Mouse (Mus musculus): Measurements from ENCODE around the gene Tcf25.
"Not testable (repeated sequence)": the region's sequence is repeated elsewhere in the genome, so short reads cannot be mapped to it uniquely, and the experiment has no call there.

Tcf25 gene

DNA sequence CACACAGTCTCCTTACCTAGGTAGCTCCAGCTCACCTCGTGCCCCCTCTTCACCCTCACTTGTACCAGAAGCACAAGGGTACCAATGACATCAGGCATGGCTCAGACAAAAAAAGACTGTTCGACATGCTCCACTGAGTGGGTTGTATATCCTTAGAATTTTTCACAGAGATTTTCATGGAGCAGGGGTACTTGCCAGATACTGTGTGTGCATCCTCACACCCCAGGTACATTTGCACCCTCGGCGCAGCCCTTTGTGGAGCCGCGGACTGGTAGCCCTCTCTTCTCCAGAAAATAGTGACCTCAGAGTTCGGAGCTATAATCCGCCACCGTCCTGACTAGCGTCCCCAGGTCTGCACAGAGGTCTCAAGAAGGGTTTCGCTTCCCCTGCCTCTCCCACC, 37.2 kb downstream of the Tcf25 start:
- no peak for DNase-seq (ENCODE audit: low read depth, low spot score)

DNA sequence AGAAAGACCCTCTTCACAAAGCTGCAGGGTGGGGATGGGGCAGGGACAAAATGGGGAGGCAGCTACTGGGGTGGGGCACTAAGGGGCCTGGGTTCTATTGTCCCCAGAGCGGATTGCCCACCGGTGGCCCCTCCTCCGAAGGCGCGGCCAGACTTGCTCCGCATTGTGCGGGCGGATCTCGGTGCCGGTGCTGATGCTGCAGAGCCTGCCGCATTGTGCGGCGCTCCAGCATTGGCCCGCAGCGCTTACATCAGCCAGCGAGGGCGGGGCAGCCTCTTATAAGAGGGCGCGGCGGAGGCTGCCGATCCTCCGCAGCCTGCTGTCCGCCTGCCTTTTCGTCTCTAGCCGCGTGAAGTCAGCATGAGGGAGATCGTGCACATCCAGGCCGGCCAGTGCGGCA, 37.7 kb downstream of the Tcf25 start, which contains the start of gene Tubb3:
Gene Tubb3 (plus strand): TSS at position 179 of the 400 bp plus-strand sequence.
- DNase-seq (ENCODE audit: low read depth, low spot score), result peak; percentile 90

- DNase-seq (ENCODE audit: low read depth, low spot score), result no peak
Measured at GRCm38 (mm10) chr8:123411781-123412327, 38.3 kb downstream of the Tcf25 start.

- DNase-seq (ENCODE audit: low read depth, low spot score), result peak; percentile 93
Measured at GRCm38 (mm10) chr8:123412560-123413170, 39.1 kb downstream of the Tcf25 start.

DNA sequence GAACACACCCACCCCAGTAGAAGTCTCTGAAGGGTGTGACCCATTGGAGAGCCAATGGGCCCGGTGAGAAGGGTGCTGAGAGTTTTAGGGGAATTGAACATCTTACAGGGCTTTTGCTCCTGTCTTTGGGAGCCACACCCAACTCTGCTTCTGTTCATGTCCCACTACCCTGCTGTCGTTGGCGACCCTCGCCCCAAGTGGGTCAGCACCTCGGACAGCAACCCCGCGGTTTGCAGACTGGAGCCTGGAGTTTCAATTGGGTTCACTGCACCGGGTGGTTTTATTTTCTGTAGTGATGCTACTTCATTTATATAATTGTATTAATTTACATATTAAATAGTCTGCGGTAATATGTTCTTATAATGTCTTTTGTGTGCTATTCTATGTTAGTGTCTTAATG, 40.7 kb downstream of the Tcf25 start:
- no peak for DNase-seq (ENCODE audit: low read depth, low spot score)

- DNase-seq (ENCODE audit: low read depth, low spot score), result not testable (repeated sequence)
Measured at GRCm38 (mm10) chr8:123414997-123415696, 41.6 kb downstream of the Tcf25 start.

DNA sequence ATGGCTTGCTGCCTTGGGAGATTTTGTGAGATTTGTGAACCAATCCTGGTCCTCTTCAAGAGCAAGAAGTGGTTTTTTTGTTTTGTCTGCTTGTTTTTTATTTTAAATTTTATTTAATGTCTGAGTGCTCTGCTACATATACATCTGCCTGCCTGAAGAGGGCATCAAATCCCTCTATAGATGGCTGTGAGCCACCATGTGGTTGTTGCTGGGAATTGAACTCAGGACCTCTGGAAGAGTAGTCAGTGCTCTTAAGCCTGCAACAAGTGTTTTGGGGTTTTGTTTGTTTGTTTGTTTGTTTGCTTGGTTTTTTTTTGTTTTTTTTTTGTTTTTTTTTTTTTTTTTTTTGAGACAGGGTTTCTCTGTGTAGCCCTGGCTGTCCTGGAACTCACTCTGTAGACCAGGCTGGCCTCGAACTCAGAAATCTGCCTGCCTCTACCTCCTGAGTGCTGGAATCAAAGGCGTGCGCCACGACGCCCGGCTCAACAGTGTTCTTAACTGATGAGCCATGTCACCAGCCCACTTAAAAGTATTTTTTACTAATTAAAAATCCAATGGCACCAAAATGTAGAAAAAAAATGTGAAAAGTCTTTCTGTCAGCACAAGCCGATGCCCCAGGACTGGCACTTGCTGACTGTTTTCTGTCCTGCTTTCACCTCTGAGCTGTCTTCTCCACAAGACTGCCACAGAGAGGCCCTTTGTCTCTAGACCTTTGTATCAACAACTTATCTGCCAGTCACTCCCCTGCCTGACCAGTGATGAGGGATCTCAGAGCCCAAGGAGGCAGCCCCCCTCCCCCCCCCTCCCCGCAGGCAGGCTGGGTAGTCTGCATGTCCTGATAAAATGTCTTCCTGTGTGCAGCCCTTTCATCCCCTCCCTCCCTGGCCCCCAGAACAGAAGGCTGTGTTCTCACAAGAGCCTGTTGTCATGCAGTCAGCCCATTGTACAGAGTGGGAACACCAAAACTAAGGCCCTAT, 42.7 kb downstream of the Tcf25 start:
- DNase-seq (ENCODE audit: low read depth, low spot score), result no peak

DNA sequence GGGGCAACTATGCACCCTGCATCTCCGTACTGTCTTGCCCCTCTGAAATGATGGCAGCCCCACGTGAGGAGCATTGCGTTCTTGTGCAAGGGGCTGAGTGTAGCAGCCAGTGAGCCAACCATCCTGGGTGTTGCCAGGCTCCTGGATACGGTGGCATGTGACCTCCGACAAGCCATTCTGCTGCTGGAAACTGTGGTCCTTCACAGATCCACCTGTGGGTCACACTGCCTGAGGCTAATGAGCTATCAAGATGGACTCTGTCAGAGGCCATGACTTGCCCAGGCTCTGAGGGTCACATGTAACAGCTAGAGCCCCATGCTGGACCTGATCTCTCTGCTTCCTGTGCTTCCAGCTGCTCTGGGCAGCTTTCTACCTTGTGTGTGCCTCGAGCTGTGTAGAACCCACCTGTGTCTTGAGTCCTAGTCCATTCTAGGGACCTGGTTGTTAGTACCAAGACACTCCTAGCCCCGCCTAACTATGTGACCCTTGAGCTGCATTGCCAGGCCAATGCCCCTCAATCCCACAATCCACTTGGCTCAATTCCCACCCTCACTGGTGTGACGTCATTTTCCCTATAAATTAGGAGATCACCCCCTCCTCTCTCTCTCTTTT, 43.5 kb downstream of the Tcf25 start:
- DNase-seq (ENCODE audit: low read depth, low spot score), result no peak

- no peak for DNase-seq (ENCODE audit: low read depth, low spot score)
Measured at GRCm38 (mm10) chr8:123419711-123420110, 46.2 kb downstream of the Tcf25 start.

- DNase-seq (ENCODE audit: low read depth, low spot score), result no peak
Measured at GRCm38 (mm10) chr8:123420525-123421281, 47.1 kb downstream of the Tcf25 start.

DNA sequence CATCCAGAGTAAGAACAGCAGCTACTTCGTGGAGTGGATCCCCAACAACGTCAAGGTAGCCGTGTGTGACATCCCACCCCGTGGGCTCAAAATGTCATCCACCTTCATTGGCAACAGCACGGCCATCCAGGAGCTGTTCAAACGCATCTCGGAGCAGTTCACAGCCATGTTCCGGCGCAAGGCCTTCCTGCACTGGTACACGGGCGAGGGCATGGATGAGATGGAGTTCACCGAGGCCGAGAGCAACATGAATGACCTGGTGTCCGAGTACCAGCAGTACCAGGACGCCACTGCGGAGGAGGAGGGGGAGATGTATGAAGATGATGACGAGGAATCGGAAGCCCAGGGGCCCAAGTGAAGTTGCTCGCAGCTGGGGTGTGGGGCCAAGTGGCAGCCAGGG, 47.8 kb downstream of the Tcf25 start:
- DNase-seq (ENCODE audit: low read depth, low spot score), result no peak

- peak; percentile 63 for DNase-seq (ENCODE audit: low read depth, low spot score)
Measured at GRCm38 (mm10) chr8:123422056-123422780, 48.7 kb downstream of the Tcf25 start.

- no peak for DNase-seq (ENCODE audit: low read depth, low spot score)
Measured at GRCm38 (mm10) chr8:123422781-123423159, 49.2 kb downstream of the Tcf25 start.

DNA sequence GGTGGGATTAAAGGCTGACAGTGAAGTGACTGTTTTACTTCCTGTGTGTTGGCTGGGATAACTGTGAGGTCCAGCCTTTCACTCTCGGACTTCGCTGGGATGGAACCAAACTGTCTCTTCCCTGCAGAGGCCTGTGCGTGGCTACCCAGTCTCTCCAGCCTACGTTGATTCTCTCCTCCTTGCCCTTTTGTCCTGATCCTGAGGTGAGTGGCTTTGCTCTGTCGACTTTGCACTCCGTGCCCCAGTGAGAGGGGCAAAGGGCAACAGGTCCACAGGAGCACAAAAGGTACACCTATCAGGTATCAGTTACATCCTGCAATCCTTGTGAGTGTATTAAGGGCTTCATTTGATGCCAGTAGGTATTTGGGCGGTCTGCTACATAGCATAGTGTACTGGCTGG, 49.9 kb downstream of the Tcf25 start, which contains the start of gene Def8:
Gene Def8 (plus strand): TSS at position 87 of the 400 bp plus-strand sequence.
- DNase-seq (ENCODE audit: low read depth, low spot score), result no peak

- DNase-seq (ENCODE audit: low read depth, low spot score), result no peak
Measured at GRCm38 (mm10) chr8:123426511-123427509, 53.3 kb downstream of the Tcf25 start.

- no peak for DNase-seq (ENCODE audit: low read depth, low spot score)
Measured at GRCm38 (mm10) chr8:123427639-123428275, 54.2 kb downstream of the Tcf25 start.

DNA sequence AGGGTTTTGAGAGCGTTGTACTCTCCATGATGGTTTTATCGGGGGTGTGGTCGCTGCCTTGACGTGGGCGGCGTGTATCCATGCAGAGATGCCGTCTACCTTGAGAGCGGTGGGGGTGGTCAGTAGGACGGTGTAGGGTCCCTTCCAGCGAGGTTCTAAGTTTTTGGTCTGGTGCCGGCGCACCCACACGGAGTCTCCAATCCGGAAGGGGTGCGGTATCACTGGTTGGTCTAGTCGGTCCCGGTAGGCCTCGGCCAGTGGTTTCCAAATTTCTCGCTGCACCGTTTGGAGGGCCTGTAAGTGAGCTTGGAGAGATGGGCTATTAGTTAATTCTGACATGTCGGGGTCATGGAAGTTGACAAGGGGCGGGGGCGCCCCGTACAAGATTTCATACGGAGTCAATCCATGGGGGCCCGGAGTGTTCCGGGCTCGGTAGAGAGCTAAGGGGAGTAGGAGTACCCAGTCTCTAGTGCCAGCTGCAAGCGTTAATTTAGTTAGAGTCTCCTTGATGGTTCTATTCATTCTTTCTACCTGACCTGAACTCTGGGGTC, 54.9 kb downstream of the Tcf25 start:
- no peak for DNase-seq (ENCODE audit: low read depth, low spot score)
